ENCODE assay signal across 19 mouse cellular contexts in genomic region chr4:7237848-7238247, GRCm38 (mm10).
DNase-seq lines count a peak whose midpoint lies in the region; ATAC-seq lines count a peak whose summit lies in the region.
"Had no signal": no experiment of that assay in that cellular context is flagged by ENCODE, and none has a peak within 500 bp of the region (broad histone marks: within the 10 kb centered on the region; RNA-seq: fewer than 3 reads in every experiment).

No protein-coding gene starts in this region.

- DNase-seq in cerebellum, postnatal 4 days (ENCODE audit: low spot score in 2 of 2): no peak
- no peak for DNase-seq in Muller cell, postnatal 12 days (ENCODE audit: inconsistent ontology term)
- DNase-seq: adrenal gland, adult 2 months; adrenal gland, postnatal 10 days; adrenal gland, postnatal 25 days; B cell, adult 2 months; cerebellum, adult 11 months; cerebellum, adult 18-20 months; cerebellum, adult 8-10 months; cerebellum, adult 9-11 months; cerebellum, postnatal 14 days; cerebellum, postnatal 36 days; embryo, embryonic 11 days had no signal

- peak; percentile 98 for ATAC-seq in common myeloid progenitor, adult 5-6 weeks (replicated peaks; ENCODE audit: low read depth, poor library complexity, severe bottlenecking)
- peak; percentile 79 to 94 for ATAC-seq in hematopoietic stem cell, adult 5-6 weeks (replicated peaks in 1 of 2; ENCODE audit: insufficient read depth in 1 of 2, low FRiP score in 2 of 2, low TSS enrichment in 1 of 2, low read depth in 1 of 2, poor library complexity in 2 of 2, severe bottlenecking in 2 of 2)
- peak; percentile 59; the same call in 1 of the 2 replicates for ATAC-seq in megakaryocyte-erythroid progenitor cell, adult 5-6 weeks (replicated peaks; ENCODE audit: low FRiP score, low TSS enrichment, poor library complexity, severe bottlenecking)
- ATAC-seq in megakaryocyte, adult 5-6 weeks (ENCODE audit: poor library complexity, severe bottlenecking): no peak
- ATAC-seq: CD4-positive, CD25-positive, alpha-beta regulatory T cell, adult 4 months; forebrain, embryonic 15.5 days had no signal
